Mouse (Mus musculus) MEL (cell line): ENCODE measurements around the gene Atrn.

ENCODE experiments used
- CHD1 ChIP-seq: IDR thresholded peaks from 2 replicates; pipeline ENCODE4 v1.6.1; 2012; ENCODE audit warnings: low read depth, mild to moderate bottlenecking, inconsistent platforms, low read length, improper control_type of control experiment
- POLR2A ChIP-seq, 2 experiments: IDR thresholded peaks; 2 replicates each; pipeline ENCODE4 v1.6.1; 2011 to 2012; ENCODE audit warnings: low read length in 2 of 2, mild to moderate bottlenecking in 2 of 2, control low read depth in 1 of 2, improper control_type of control experiment in 1 of 2, low read depth in 1 of 2, moderate library complexity in 1 of 2; ENCODE audit not compliant: control insufficient read depth in 1 of 2, insufficient read depth in 1 of 2, poor library complexity in 1 of 2
- TCF12 ChIP-seq: IDR thresholded peaks from 2 replicates; pipeline ENCODE4 v1.6.1; 2014; ENCODE audit warnings: low read depth, mild to moderate bottlenecking, inconsistent platforms, low read length, improper control_type of control experiment, moderate library complexity

DNA sequence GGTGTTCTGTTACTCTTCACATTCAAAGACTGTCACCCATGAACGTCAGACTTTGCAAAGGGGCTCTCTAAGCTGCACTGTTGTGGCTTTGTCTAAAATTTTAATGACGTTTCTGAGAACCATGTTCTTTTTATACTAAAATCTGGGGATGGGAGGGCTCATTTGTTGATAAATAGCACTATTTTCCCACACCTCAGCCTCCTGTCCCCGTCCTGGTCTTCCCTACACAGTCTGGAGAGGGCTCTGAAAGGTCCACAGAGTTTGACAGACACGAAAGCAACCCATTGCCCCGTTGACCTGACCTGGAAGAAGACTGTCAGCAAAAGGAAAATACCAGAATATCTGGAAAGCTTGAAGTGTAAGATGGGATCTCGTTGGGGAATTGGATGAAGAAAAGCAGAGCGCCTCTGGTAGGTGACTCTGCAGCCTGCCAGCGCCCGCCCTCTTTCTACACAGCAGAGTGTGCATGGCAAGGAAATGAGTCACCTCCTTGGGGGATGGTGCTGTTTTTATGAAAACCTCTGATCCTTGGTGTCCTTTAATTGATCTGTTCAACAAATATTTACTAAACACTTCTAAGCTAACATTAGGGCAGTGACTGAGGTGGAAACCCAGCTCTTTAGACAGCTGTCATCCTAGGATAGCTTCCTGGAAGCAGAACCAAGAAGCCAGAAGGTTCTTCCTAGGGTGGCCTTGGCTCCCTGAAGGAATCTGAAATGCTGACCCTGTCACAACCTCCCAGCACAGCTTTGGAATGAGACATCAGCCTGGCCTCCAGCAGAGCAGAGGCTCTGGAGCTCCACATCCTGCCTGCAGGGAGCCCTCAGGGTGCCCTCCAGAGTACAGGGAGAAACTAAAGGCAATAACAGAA is 123.0 kb downstream of the Atrn start:
- TF ChIP-seq TCF12 (no peak), CHD1 (no peak), POLR2A (IDR thresholded peaks at IDR 0.05; ENCODE audit: control insufficient read depth in 1 of 2, insufficient read depth in 1 of 2, low read depth in 1 of 2, low read length in 2 of 2, poor library complexity in 1 of 2) (no peak)
